10 mouse cellular contexts compared by ENCODE assay signal in the genomic region with DNA sequence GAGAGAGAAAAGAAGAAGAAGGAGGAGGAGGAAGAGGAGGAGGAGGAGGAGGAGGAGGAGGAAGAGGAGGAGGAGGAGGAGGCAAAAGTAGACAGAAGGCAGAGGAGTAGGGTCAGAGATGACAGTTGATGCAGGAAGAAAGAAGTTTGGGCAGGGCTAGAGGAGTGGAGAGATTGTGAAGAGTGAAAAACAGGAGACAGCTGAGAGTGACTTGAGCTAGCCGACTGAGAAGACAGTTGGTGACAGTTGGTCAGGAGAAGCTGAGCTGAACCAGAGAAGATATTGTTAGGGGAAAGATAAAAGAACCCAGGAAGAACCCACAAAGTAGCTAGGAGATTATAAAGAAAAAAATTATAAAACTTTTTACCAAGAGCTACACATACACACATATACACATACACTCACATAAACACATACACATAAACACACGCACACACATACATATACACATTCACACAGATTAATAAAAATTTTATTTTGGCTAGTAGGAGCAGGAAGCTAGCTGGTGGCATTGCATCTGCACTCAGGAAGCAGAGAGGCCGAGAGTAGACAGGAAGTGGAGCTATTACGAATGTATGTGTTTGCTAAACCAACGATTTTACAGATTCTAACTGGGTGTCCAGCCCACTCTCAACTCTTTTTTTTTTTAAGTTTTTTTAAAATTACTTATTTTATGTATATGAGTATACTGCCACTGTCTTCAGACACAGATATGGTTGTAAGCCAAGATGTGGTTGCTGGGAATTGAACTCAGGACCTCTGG. TPM values are rescaled to one million over a fixed set of nuclear protein-coding genes. Genes with fewer than 3 reads are reported as not detected.
DNase-seq lines count a peak whose midpoint lies in the region; ATAC-seq and TF ChIP-seq lines count a peak whose summit lies in the region.
"Had no signal": no experiment of that assay in that cellular context is flagged by ENCODE, and none has a peak within 500 bp of the region (broad histone marks: within the 10 kb centered on the region; RNA-seq: fewer than 3 reads in every experiment).

No protein-coding gene starts in this region.

- TF ChIP-seq POLR2A in spleen, adult 2 months (IDR thresholded peaks at IDR 0.05; ENCODE audit: low read depth, low read length), result no peak
- TF ChIP-seq POLR2A in cerebellum, adult 2 months (IDR thresholded peaks at IDR 0.05; ENCODE audit: borderline replicate concordance, insufficient read depth, low read length), result no peak

- H3K4me3 ChIP-seq in spleen, adult 2 months (ENCODE audit: extremely low read depth, insufficient read depth, insufficient read length), result no peak overlapping the region
- no peak overlapping the region for H3K4me3 ChIP-seq in cerebellum, adult 2 months (replicated peaks; ENCODE audit: insufficient read depth, low read depth, low read length)

- WGBS in spleen, adult 2 months, result 8% methylated on average over 5 of the region's 5 CpGs
- WGBS in cerebellum, adult 2 months, result 85% methylated on average over 5 of the region's 5 CpGs

- H3K4me1 ChIP-seq in spleen, adult 2 months (ENCODE audit: control insufficient read depth, insufficient read depth, insufficient read length), result 0 out of 2 replicates have a peak, but pooled peaks cover 4% of the 10 kb centered on the region
- H3K4me1 ChIP-seq in cerebellum, adult 2 months (ENCODE audit: control insufficient read depth, insufficient read depth, low read length), result no peaks in the 10 kb centered on the region

- no peaks in the 10 kb centered on the region for H3K27me3 ChIP-seq in spleen, adult 2 months (ENCODE audit: control insufficient read depth, insufficient read depth, low read length)
- H3K27me3 ChIP-seq in cerebellum, adult 2 months (ENCODE audit: control insufficient read depth, insufficient read depth, low read length), result no peaks in the 10 kb centered on the region

- DNase-seq in spleen, adult 2 months (ENCODE audit: low read depth in 1 of 2, low spot score in 2 of 2), result no peak
- no peak for DNase-seq in spleen, postnatal 4 days (ENCODE audit: low spot score in 2 of 2)
- DNase-seq in induced T-regulatory cell, adult 2 months (ENCODE audit: low read depth), result peak; percentile 51
- DNase-seq in thymus, postnatal 4 days, result peak; percentile 24
- DNase-seq in c-Kit-positive CD71-positive TER-119-positive erythroid progenitor cells, embryonic 14.5 days (ENCODE audit: low spot score), result no peak
- DNase-seq in cerebellum, postnatal 4 days (ENCODE audit: low spot score in 2 of 2), result no peak
- no peak for DNase-seq in cerebellum, adult 2 months
- DNase-seq: kidney, adult 11 months; lung, adult 2 months had no signal

- TF ChIP-seq CTCF in spleen, adult 2 months (IDR thresholded peaks at IDR 0.05; ENCODE audit: extremely low read depth, insufficient read depth, insufficient read length, insufficient replicate concordance), result no peak
- TF ChIP-seq CTCF in cerebellum, adult 2 months (IDR thresholded peaks at IDR 0.05; ENCODE audit: borderline replicate concordance, insufficient read depth, low read depth, low read length), result no peak

- H3K36me3 ChIP-seq in spleen, adult 2 months (ENCODE audit: control insufficient read depth, insufficient read depth, low read length), result no peaks in the 10 kb centered on the region

- peak; percentile 57 for ATAC-seq in megakaryocyte, adult 5-6 weeks (ENCODE audit: poor library complexity, severe bottlenecking)

- H3K27ac ChIP-seq in spleen, adult 2 months (ENCODE audit: insufficient read depth, low read length), result 0 out of 2 replicates have a peak overlapping the region, but pooled peaks have one; percentile 8
- no peak overlapping the region for H3K27ac ChIP-seq in cerebellum, adult 2 months (ENCODE audit: insufficient read depth, low read length)

RNA-seq across cellular contexts. Expression of a gene that starts 47.6 kb away (rescaled TPM):
- 13.4 and 15.3 TPM in 2 replicates for polyA plus RNA-seq in spleen, adult 2 months (2012; rRNA removed)
- 101 and 107 TPM in 2 replicates for total RNA-seq in megakaryocyte, adult 5-6 weeks (2015)
- total RNA-seq in megakaryocyte, adult 5-6 weeks (2017), result 85.2 and 87.7 TPM in 2 replicates
- polyA plus RNA-seq in cerebellum, adult 2 months (2012; rRNA removed), result 31.4 and 34.7 TPM in 2 replicates

Comparison
In these comparisons a context has a peak if more than half of its experiments do, and no peak if none do; other contexts are left out.
1. DNase-seq: peak in induced T-regulatory cell, adult 2 months (single experiment) and thymus, postnatal 4 days (single experiment); none in spleen, adult 2 months (0 of 2), spleen, postnatal 4 days (0 of 2), c-Kit-positive CD71-positive TER-119-positive erythroid progenitor cells, embryonic 14.5 days (single experiment), cerebellum, postnatal 4 days (0 of 2) and cerebellum, adult 2 months (0 of 2).